ENCODE assay signal across 17 mouse cellular contexts in the genomic region with DNA sequence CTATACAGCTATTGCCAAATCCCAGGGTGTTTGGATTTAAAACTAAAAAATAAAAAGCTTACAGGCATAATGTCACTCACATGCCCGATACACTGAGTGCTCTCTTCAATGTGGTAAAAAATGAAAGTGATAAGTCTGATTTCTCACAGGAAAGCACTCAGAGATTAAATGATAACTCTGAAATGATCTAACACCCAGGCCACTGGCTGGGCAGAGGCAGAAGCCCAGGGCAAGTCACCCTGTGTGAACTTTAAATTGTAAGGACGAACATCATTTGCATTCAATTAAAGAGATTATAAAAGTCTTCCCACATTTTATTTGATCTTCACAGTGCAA.
"Had no signal": no experiment of that assay in that cellular context is flagged by ENCODE, and none has a peak within 500 bp of the region (broad histone marks: within the 10 kb centered on the region; RNA-seq: fewer than 3 reads in every experiment).

No protein-coding gene starts in this region.

- H3K4me2 ChIP-seq: kidney, embryonic 15.5 days; limb, embryonic 13.5 days; liver, embryonic 12.5 days; liver, embryonic 15.5 days; midbrain, embryonic 12.5 days; midbrain, embryonic 15.5 days; neural tube, embryonic 13.5 days had no signal

- H3K4me3 ChIP-seq: kidney, embryonic 15.5 days; limb, embryonic 10.5 days; limb, embryonic 13.5 days; liver, embryonic 12.5 days; liver, embryonic 15.5 days; midbrain, embryonic 12.5 days; midbrain, embryonic 15.5 days; neural tube, embryonic 13.5 days had no signal

- H3K27ac ChIP-seq: kidney, embryonic 15.5 days; limb, embryonic 10.5 days; limb, embryonic 13.5 days; liver, embryonic 12.5 days; liver, embryonic 15.5 days; midbrain, embryonic 12.5 days; midbrain, embryonic 15.5 days; neural tube, embryonic 13.5 days had no signal

- DNase-seq: kidney, adult 2 months; kidney, postnatal 10 days; kidney, postnatal 36 days; liver; lung, adult 2 months; lung, postnatal 14 days; lung, postnatal 4 days; retina, postnatal 1 day; thymus, postnatal 25 days had no signal

- H3K9ac ChIP-seq: kidney, embryonic 15.5 days; limb, embryonic 13.5 days; liver, embryonic 12.5 days; liver, embryonic 15.5 days; midbrain, embryonic 12.5 days; midbrain, embryonic 15.5 days; neural tube, embryonic 13.5 days had no signal

- H3K4me1 ChIP-seq: liver, embryonic 12.5 days; liver, embryonic 15.5 days; midbrain, embryonic 15.5 days; neural tube, embryonic 13.5 days had no signal

- H3K9me3 ChIP-seq: kidney, embryonic 15.5 days; limb, embryonic 10.5 days; limb, embryonic 13.5 days; liver, embryonic 12.5 days; liver, embryonic 15.5 days; midbrain, embryonic 12.5 days; midbrain, embryonic 15.5 days; neural tube, embryonic 13.5 days had no signal

- ATAC-seq: liver, embryonic 12.5 days; midbrain, embryonic 15.5 days had no signal

- H3K27me3 ChIP-seq: kidney, embryonic 15.5 days; limb, embryonic 13.5 days; liver, embryonic 12.5 days; liver, embryonic 15.5 days; midbrain, embryonic 12.5 days; midbrain, embryonic 15.5 days; neural tube, embryonic 13.5 days had no signal

- H3K36me3 ChIP-seq: kidney, embryonic 15.5 days; limb, embryonic 10.5 days; limb, embryonic 13.5 days; liver, embryonic 12.5 days; liver, embryonic 15.5 days; midbrain, embryonic 12.5 days; midbrain, embryonic 15.5 days; neural tube, embryonic 13.5 days had no signal
